Mouse (Mus musculus) heart, postnatal 0 days (tissue): Measurements from ENCODE around the gene Ifna15. TPM values are rescaled to one million over a fixed set of nuclear protein-coding genes. Genes with fewer than 3 reads are reported as not detected.

ENCODE experiments used
- ATAC-seq: fragments of 200-750 bp; cut with Nextera tagmentation; 2 replicates; pipeline ENCODE4 v1.8.0; 2017; ENCODE audit warnings: low read depth, moderate number of reproducible peaks, moderate library complexity; ENCODE audit not compliant: insufficient read depth
- DNase-seq: peaks from one replicate; pipeline ENCODE4 v3.0.0-alpha.2; 2016; ENCODE audit warnings: low spot score
- H3K27ac ChIP-seq: fragments of 300-500 bp; sonication (generic); 2 replicates; pipeline ENCODE4 v1.5.1; 2014; ENCODE audit warnings: low read depth, mild to moderate bottlenecking
- H3K27me3 ChIP-seq: fragments of 300-500 bp; sonication (generic); 2 replicates; pipeline ENCODE4 v1.6.1; 2014; ENCODE audit warnings: low read length, mixed read lengths; ENCODE audit not compliant: control insufficient read depth, insufficient read depth
- H3K36me3 ChIP-seq: fragments of 300-500 bp; sonication (generic); replicated peaks from 2 replicates; pipeline ENCODE4 v1.6.1; 2014; ENCODE audit warnings: low read length, mixed read lengths; ENCODE audit not compliant: control insufficient read depth, insufficient read depth
- H3K4me1 ChIP-seq: fragments of 300-500 bp; sonication (generic); 2 replicates; pipeline ENCODE4 v1.6.1; 2014; ENCODE audit warnings: antibody characterized with exemption; ENCODE audit not compliant: control insufficient read depth, insufficient read depth
- H3K4me2 ChIP-seq: fragments of 300-500 bp; sonication (generic); 2 replicates; pipeline ENCODE4 v1.6.1; 2014; ENCODE audit warnings: low read depth, mild to moderate bottlenecking, low read length, moderate library complexity
- H3K4me3 ChIP-seq: fragments of 300-500 bp; sonication (generic); 2 replicates; pipeline ENCODE4 v1.5.1; 2014; ENCODE audit warnings: low read depth, low read length
- H3K9ac ChIP-seq: fragments of 300-500 bp; sonication (generic); replicated peaks from 2 replicates; pipeline ENCODE4 v1.6.1; 2014; ENCODE audit warnings: low read depth, low read length, mixed read lengths
- H3K9me3 ChIP-seq: fragments of 300-500 bp; sonication (generic); replicated peaks from 2 replicates; pipeline ENCODE4 v1.6.1; 2016; ENCODE audit warnings: low read length; ENCODE audit not compliant: control insufficient read depth
- CTCF ChIP-seq: IDR thresholded peaks from 2 replicates; pipeline ENCODE4 v1.5.1; 2016; ENCODE audit warnings: antibody characterized with exemption, control low read depth, low read depth
- EP300 ChIP-seq: IDR thresholded peaks from 2 replicates; pipeline ENCODE4 v1.6.1; 2016; ENCODE audit warnings: antibody characterized with exemption, low read depth
- WGBS: fragments of 180-500 bp; shearing (Covaris S2); extraction: QIAGEN DNeasy Blood & Tissue Kit; methylation state at CpG from one replicate; pipeline ENCODE4 v1.1.7; 2014; 5-methylcytosine and 5-hydroxymethylcytosine counted together
- polyA plus RNA-seq: library from polyadenylated mRNA; unstranded; fragments of >200 nt; fragmentation: Nextera tagmentation; extraction: Ambion mirVana; gene quantifications from 2 replicates; pipeline ENCODE4 v1.2.1, GENCODE M21; 2015
- total RNA-seq: library from RNA; depleted of rRNA; stranded (reverse); fragments of >200 nt; gene quantifications from 2 replicates; pipeline ENCODE4 v1.2.3, GENCODE M21; 2014; ENCODE audit warnings: low replicate concordance

Gene Ifna15
- total and polyA plus RNA-seq, 2 experiments from 2014 or later, result not detected

DNA sequence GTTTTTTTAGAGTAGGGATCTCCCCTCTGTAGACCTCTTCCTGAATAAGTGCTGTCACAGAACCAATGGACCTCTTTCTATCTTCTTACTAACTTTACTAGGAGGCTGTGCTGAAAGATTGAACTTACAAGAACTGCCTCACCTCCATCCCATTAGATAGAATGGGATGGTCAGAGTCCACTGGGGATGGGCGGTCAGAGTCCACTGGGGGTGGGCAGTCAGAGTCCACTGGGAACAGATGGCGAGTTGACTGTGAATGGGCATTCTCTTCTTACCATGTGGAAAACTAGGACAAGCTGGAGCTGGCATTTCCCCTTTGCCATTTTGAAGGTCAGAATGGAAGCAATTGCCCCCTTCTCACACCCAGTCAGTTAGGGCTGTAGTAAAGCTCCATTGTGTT lies 24.5 kb downstream of the Ifna15 start:
- TF ChIP-seq CTCF (no peak), EP300 (no peak)
- Histone ChIP-seq H3K4me1 (no peaks in the 10 kb centered on the region), H3K36me3 (no peaks in the 10 kb centered on the region), H3K27ac (no peak overlapping the region), H3K27me3 (no peaks in the 10 kb centered on the region), H3K9ac (no peak overlapping the region), H3K4me3 (no peak overlapping the region), H3K9me3 (no peaks in the 10 kb centered on the region), H3K4me2 (no peak overlapping the region)
- DNase-seq, result no peak
- ATAC-seq, result no peak
- 85% methylated on average over 2 of the region's 2 CpGs for WGBS

DNA sequence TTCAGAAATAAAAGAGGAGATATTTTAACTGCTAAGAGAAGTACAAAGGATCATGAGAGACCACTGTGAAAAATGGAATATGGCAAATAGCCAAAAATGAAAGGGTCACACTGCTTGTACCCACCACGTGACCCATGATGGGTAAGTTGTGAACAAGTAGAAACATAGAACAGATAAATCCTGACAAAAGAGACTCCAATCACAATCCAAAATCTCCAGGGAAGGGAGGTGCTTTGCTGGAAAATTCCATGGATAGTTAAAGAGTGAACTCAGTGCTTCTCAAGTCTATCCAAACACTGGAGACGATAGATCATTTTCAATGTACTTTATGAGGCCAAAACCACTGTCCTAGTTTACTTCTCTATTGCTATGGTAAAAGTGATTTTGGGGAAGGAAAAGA lies 27.2 kb downstream of the Ifna15 start:
- Histone ChIP-seq H3K4me3 (no peak overlapping the region), H3K4me1 (no peaks in the 10 kb centered on the region), H3K36me3 (no peaks in the 10 kb centered on the region), H3K9me3 (no peaks in the 10 kb centered on the region), H3K27ac (no peak overlapping the region), H3K4me2 (no peak overlapping the region), H3K9ac (no peak overlapping the region), H3K27me3 (no peaks in the 10 kb centered on the region)
- TF ChIP-seq CTCF, result no peak
- TF ChIP-seq EP300, result no peak
- DNase-seq (no peak), ATAC-seq (no peak)
- 48% methylated on average over 2 of the region's 2 CpGs for WGBS

DNA sequence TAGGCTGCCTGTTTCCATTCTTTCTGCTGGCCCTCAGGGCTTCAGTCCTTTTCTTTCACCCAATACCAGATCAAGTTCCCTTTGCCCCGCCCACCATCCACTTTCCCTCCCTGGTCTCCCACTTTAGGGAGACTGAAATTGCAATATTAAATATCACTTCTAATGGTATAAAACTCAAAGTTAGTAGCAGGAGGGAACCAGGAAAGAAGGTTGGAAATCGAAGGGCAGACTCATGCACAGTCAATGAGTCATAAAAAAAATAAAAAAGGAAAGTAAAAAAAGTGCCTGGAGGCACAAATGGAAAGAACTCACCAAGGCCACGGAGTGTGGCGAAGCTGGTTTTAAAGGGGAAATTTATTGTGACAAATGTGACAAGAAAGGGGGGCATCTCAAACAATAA lies 27.8 kb downstream of the Ifna15 start:
- ATAC-seq (no peak), DNase-seq (no peak)
- Histone ChIP-seq H3K9ac (no peak overlapping the region), H3K4me3 (no peak overlapping the region), H3K36me3 (no peaks in the 10 kb centered on the region), H3K9me3 (no peaks in the 10 kb centered on the region), H3K4me2 (no peak overlapping the region), H3K4me1 (no peaks in the 10 kb centered on the region), H3K27me3 (no peaks in the 10 kb centered on the region), H3K27ac (no peak overlapping the region)
- WGBS, result 68% methylated on average over 4 of the region's 4 CpGs
- TF ChIP-seq EP300 (no peak), CTCF (no peak)

DNA sequence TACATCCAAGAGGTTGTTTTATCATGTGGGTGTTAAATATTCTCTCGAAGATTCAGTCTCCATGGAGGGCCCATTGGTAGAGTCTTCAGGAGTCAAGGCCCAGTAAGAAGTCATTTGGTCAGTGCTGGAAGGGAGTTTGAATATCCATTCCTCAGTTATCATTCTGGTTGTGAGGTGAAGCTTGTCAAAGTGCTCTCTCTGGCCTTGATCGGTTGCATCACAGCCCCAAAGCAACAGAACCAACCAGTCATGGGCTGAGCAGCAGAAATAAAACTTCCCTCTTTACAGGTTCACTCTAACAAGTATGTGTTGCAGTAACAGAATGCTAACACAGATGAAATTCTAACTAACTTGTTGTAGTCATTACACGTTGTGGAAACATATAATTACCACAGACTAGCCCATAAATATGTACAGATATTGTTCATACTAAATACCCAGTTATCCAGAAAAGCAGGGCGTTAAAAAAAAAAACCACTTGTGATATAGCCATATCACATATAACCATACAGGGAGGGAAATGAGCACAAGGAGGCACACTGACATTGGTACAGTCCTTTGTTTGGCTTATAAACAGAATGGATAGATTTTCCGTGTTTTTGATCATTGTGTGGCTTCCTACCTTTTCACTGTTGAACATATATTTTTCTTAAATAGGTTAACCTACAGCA lies 31.5 kb downstream of the Ifna15 start:
- 66% methylated on average over 5 of the region's 5 CpGs for WGBS
- no peaks in the 10 kb centered on the region for H3K27me3 ChIP-seq
- no peak overlapping the region for H3K4me3 ChIP-seq
- no peak overlapping the region for H3K4me2 ChIP-seq
- H3K9me3 ChIP-seq, result no peaks in the 10 kb centered on the region
- TF ChIP-seq CTCF (no peak), EP300 (no peak)
- no peak overlapping the region for H3K27ac ChIP-seq
- H3K4me1 ChIP-seq, result no peaks in the 10 kb centered on the region
- no peaks in the 10 kb centered on the region for H3K36me3 ChIP-seq
- no peak overlapping the region for H3K9ac ChIP-seq
- ATAC-seq (no peak), DNase-seq (no peak)

DNA sequence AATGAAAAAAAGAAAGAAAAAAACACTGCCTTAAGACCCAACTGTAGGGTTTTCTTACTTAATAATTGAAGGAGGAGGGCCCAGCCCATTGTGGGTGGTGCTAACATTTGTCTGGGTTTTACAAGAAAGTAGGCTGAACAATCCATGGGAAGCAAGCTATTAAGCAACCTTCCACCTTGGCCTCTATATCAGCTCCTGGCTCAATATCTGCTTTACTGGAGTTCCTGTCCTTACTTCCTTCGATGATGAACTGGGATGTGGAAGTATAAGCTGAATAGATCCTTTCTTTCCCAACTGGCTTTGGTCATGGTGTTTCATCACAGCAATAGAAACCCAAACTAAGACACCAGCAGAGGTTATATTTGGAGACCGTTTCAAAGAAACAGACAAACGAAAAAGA lies 32.7 kb downstream of the Ifna15 start:
- Histone ChIP-seq H3K9ac (no peak overlapping the region), H3K27me3 (no peaks in the 10 kb centered on the region), H3K36me3 (no peaks in the 10 kb centered on the region), H3K4me1 (no peaks in the 10 kb centered on the region), H3K4me2 (no peak overlapping the region), H3K4me3 (no peak overlapping the region), H3K9me3 (no peaks in the 10 kb centered on the region), H3K27ac (no peak overlapping the region)
- DNase-seq (no peak), ATAC-seq (no peak)
- WGBS, result 68% methylated on average over 3 of the region's 3 CpGs
- TF ChIP-seq EP300 (no peak), CTCF (no peak)

DNA sequence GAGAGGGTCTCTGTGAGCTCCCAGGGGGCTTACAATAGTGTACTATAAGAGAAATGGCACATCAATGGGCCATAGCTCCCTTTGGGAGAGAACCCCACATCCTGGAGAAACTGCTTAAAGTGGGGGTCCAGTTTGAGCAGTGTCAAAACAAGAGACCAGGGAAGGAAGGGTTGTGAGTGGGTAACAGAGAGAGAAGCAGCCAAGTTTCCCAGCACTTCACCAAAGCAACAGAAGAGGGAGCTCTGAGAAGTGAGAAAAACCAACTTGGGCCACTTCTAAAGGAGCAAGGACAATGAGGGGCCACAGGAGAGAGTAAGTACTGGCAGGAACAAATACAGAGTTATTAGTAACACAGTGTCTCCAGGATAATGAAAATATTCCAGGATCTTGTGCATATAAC lies 34.8 kb downstream of the Ifna15 start:
- H3K9ac ChIP-seq, result no peak overlapping the region
- DNase-seq, result peak; percentile 23

More for the DNA sequence above, 34.8 kb downstream of the Ifna15 start:
- ATAC-seq, result no peak
- Histone ChIP-seq H3K4me1 (no peaks in the 10 kb centered on the region), H3K9me3 (no peaks in the 10 kb centered on the region), H3K4me2 (no peak overlapping the region), H3K27ac (no peak overlapping the region), H3K4me3 (no peak overlapping the region), H3K36me3 (no peaks in the 10 kb centered on the region), H3K27me3 (no peaks in the 10 kb centered on the region)
- no peak for TF ChIP-seq EP300
- peak; percentile 53 for TF ChIP-seq CTCF
